Mouse (Mus musculus): ENCODE measurements around the gene Rab40b. TPM values are rescaled to one million over a fixed set of nuclear protein-coding genes. Genes with fewer than 3 reads are reported as not detected.

The Rab40b gene
- total RNA-seq, 1 experiment = not detected

DNA sequence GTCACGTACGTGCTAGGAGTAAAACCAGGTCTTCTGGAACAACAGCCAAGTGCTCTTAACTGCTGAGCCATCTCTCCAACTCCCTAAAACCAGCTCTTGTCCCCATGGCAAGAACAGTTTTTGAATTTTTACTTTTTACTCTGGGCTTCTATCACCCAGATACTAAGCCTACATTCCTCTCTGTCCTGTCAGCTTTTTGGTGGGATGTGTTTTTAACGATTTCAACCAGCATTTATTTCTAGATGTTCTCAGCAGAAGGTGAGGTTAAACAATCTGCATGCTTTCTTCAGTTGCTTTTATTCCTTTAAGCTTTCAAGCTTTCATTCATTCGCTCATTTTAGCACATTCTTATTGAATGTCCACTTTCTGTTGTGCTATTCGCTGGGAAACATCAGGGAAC, 29.9 kb upstream of the Rab40b start:
- no peaks in the 10 kb centered on the region for H3K36me3 ChIP-seq (ENCODE audit: control insufficient read depth, insufficient read depth, low read length, poor library complexity, severe bottlenecking)
- in situ Hi-C loops (cut with MboI; ENCODE audit: low sequenced_read_pairs in 2 of 2, unreplicated experiment in 2 of 2) = no loop called here
- H3K9me3 ChIP-seq (ENCODE audit: control insufficient read depth, insufficient read depth, low read depth, low read length) = no peaks in the 10 kb centered on the region
- TF ChIP-seq HCFC1 (IDR thresholded peaks at IDR 0.05; ENCODE audit: borderline replicate concordance, insufficient read depth, low read length) (no peak), ZNF384 (IDR thresholded peaks at IDR 0.05; ENCODE audit: low read depth, low read length) (no peak), CHD2 (IDR thresholded peaks at IDR 0.05; ENCODE audit: low read depth, low read length) (no peak), ZC3H11A (IDR thresholded peaks at IDR 0.05; ENCODE audit: borderline replicate concordance, low read depth, low read length) (no peak), MAFK (IDR thresholded peaks at IDR 0.05; ENCODE audit: insufficient read depth, low read depth, low read length) (no peak)
- no peak overlapping the region for H3K27ac ChIP-seq (ENCODE audit: insufficient read depth, low read depth, low read length, poor library complexity, severe bottlenecking)
- H3K4me3 ChIP-seq (ENCODE audit: insufficient read depth in 1 of 2, low read depth in 1 of 2, low read length in 2 of 2, poor library complexity in 1 of 2, severe bottlenecking in 1 of 2) = no peak overlapping the region
- no peak overlapping the region for H3K9ac ChIP-seq (ENCODE audit: insufficient read depth, low read depth, low read length, poor library complexity, severe bottlenecking)
- H3K4me1 ChIP-seq (ENCODE audit: control insufficient read depth in 2 of 2, insufficient read depth in 2 of 2, low read length in 2 of 2, poor library complexity in 1 of 2) = peaks cover 0 to 2% of the 10 kb centered on the region in 2 experiments; a peak in 1 of 4 replicates
- no peak for DNase-seq (ENCODE audit: low read depth, low spot score)

GRCm38 (mm10) chr11:121415351-121415750, 27.3 kb upstream of the Rab40b start:
- Histone ChIP-seq H3K36me3 (ENCODE audit: control insufficient read depth, insufficient read depth, low read length, poor library complexity, severe bottlenecking) (no peaks in the 10 kb centered on the region), H3K9ac (ENCODE audit: insufficient read depth, low read depth, low read length, poor library complexity, severe bottlenecking) (no peak overlapping the region), H3K4me3 (ENCODE audit: insufficient read depth in 1 of 2, low read depth in 1 of 2, low read length in 2 of 2, poor library complexity in 1 of 2, severe bottlenecking in 1 of 2) (no peak overlapping the region), H3K27ac (ENCODE audit: insufficient read depth, low read depth, low read length, poor library complexity, severe bottlenecking) (no peak overlapping the region), H3K4me1 (ENCODE audit: control insufficient read depth in 2 of 2, insufficient read depth in 2 of 2, low read length in 2 of 2, poor library complexity in 1 of 2) (no peaks in the 10 kb centered on the region), H3K9me3 (ENCODE audit: control insufficient read depth, insufficient read depth, low read depth, low read length) (no peaks in the 10 kb centered on the region)
- in situ Hi-C loops (cut with MboI; ENCODE audit: low sequenced_read_pairs in 2 of 2, unreplicated experiment in 2 of 2) = no loop called here
- TF ChIP-seq MAFK (IDR thresholded peaks at IDR 0.05; ENCODE audit: insufficient read depth, low read depth, low read length) (no peak), CHD2 (IDR thresholded peaks at IDR 0.05; ENCODE audit: low read depth, low read length) (no peak), ZC3H11A (IDR thresholded peaks at IDR 0.05; ENCODE audit: borderline replicate concordance, low read depth, low read length) (no peak), HCFC1 (IDR thresholded peaks at IDR 0.05; ENCODE audit: borderline replicate concordance, insufficient read depth, low read length) (no peak), ZNF384 (IDR thresholded peaks at IDR 0.05; ENCODE audit: low read depth, low read length) (no peak)
- no peak for DNase-seq (ENCODE audit: low read depth, low spot score)

DNA sequence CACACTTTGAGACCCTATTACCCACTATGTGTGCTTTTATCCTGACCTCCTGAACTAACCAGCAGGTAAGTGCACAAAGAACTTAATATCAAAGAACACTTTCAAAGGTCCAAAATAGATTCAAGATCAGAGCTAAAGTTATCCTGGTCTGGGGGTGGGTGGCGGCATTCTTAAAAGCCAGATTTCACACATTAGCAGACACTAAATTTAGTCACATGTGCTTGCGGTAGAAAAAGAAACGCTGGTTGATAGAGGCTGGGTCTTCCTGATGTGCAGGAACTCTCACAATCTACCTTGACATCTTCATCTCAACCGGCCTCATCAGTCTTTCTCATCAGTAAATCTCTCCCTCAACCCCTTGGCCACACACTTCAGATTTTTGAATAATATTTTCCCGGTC, 26.7 kb upstream of the Rab40b start:
- no peak for DNase-seq (ENCODE audit: low read depth, low spot score)
- Histone ChIP-seq H3K9ac (ENCODE audit: insufficient read depth, low read depth, low read length, poor library complexity, severe bottlenecking) (no peak overlapping the region), H3K9me3 (ENCODE audit: control insufficient read depth, insufficient read depth, low read depth, low read length) (no peaks in the 10 kb centered on the region), H3K4me1 (ENCODE audit: control insufficient read depth in 2 of 2, insufficient read depth in 2 of 2, low read length in 2 of 2, poor library complexity in 1 of 2) (no peaks in the 10 kb centered on the region), H3K4me3 (ENCODE audit: insufficient read depth in 1 of 2, low read depth in 1 of 2, low read length in 2 of 2, poor library complexity in 1 of 2, severe bottlenecking in 1 of 2) (no peak overlapping the region), H3K27ac (ENCODE audit: insufficient read depth, low read depth, low read length, poor library complexity, severe bottlenecking) (no peak overlapping the region), H3K36me3 (ENCODE audit: control insufficient read depth, insufficient read depth, low read length, poor library complexity, severe bottlenecking) (no peaks in the 10 kb centered on the region)
- TF ChIP-seq HCFC1 (IDR thresholded peaks at IDR 0.05; ENCODE audit: borderline replicate concordance, insufficient read depth, low read length) = no peak
- in situ Hi-C loops (cut with MboI; ENCODE audit: low sequenced_read_pairs in 2 of 2, unreplicated experiment in 2 of 2) = no loop called here

DNA sequence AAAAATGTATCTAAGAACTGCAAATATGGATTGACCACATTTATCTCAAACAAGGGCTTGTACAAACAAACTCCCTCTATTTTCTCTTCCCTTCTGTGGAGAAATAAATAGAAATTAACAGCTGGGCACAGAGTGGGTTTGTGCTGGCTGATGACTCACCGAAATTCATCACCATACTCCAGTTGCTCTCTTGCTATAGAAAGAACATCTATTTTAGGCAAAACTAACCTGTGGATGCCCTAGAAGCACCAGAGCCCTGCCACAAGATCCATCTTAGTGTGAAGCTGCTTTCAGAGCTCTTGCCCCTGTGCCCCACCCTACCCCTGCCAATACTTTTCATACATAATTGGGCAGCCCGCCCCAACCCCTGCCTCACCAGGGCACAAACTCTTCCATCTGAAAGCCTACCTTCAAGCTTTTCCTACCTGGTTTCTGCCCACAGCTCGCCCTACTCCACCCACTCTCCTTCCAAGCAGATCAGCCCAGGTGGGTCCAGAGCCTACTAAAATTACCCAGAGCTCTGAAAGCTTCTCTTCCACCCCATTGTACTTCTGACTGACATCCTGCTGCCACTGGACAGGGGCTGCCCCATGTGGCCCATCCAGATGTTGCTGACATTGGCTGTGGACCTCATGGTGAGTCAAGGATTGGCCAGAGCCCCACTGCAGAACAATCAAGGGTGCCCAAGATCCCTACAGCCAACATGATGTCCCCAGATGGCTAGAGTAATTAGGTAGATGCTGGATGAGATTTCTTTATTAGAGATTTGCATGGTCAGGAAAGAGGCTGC, 19.5 kb upstream of the Rab40b start:
- Histone ChIP-seq H3K36me3 (ENCODE audit: control insufficient read depth, insufficient read depth, low read length, poor library complexity, severe bottlenecking) (no peaks in the 10 kb centered on the region), H3K9ac (ENCODE audit: insufficient read depth, low read depth, low read length, poor library complexity, severe bottlenecking) (no peak overlapping the region), H3K4me3 (ENCODE audit: insufficient read depth in 1 of 2, low read depth in 1 of 2, low read length in 2 of 2, poor library complexity in 1 of 2, severe bottlenecking in 1 of 2) (no peak overlapping the region), H3K9me3 (ENCODE audit: control insufficient read depth, insufficient read depth, low read depth, low read length) (no peaks in the 10 kb centered on the region), H3K27ac (ENCODE audit: insufficient read depth, low read depth, low read length, poor library complexity, severe bottlenecking) (no peak overlapping the region), H3K4me1 (ENCODE audit: control insufficient read depth in 2 of 2, insufficient read depth in 2 of 2, low read length in 2 of 2, poor library complexity in 1 of 2) (no peaks in the 10 kb centered on the region)
- TF ChIP-seq HCFC1 (IDR thresholded peaks at IDR 0.05; ENCODE audit: borderline replicate concordance, insufficient read depth, low read length) (no peak), MAFK (IDR thresholded peaks at IDR 0.05; ENCODE audit: insufficient read depth, low read depth, low read length) (no peak), ZC3H11A (IDR thresholded peaks at IDR 0.05; ENCODE audit: borderline replicate concordance, low read depth, low read length) (no peak), ZNF384 (IDR thresholded peaks at IDR 0.05; ENCODE audit: low read depth, low read length) (no peak), CHD2 (IDR thresholded peaks at IDR 0.05; ENCODE audit: low read depth, low read length) (no peak)
- in situ Hi-C loops (cut with MboI; ENCODE audit: low sequenced_read_pairs in 2 of 2, unreplicated experiment in 2 of 2) = no loop called here
- DNase-seq (ENCODE audit: low read depth, low spot score) = no peak

DNA sequence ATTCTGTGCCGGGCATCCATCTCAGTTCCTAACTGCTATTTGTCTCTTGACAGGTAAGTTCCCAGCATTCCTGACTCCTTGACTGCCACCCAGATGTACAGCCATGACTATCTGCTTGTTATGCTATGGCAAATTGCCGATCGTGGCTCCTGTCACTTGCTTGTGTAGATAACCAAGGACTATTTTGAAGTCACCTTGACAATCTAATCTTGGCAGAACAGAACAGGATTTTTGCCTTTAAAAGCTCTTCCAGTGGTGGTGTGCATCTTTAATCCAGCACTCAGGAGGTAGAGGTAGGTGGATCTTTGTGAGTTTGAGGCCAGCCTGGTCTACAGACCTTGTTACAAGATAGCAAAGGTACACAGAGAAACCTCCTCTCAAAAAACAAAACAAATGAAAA, 4.4 kb upstream of the Rab40b start:
- no peak overlapping the region for H3K27ac ChIP-seq (ENCODE audit: insufficient read depth, low read depth, low read length, poor library complexity, severe bottlenecking)
- H3K36me3 ChIP-seq (ENCODE audit: control insufficient read depth, insufficient read depth, low read length, poor library complexity, severe bottlenecking) = no peaks in the 10 kb centered on the region
- peaks cover 0 to 3% of the 10 kb centered on the region in 2 experiments; a peak in 1 of 4 replicates for H3K4me1 ChIP-seq (ENCODE audit: control insufficient read depth in 2 of 2, insufficient read depth in 2 of 2, low read length in 2 of 2, poor library complexity in 1 of 2)
- DNase-seq (ENCODE audit: low read depth, low spot score) = no peak
- in situ Hi-C loops (cut with MboI; ENCODE audit: low sequenced_read_pairs in 2 of 2, unreplicated experiment in 2 of 2) = no loop called here
- no peak overlapping the region for H3K9ac ChIP-seq (ENCODE audit: insufficient read depth, low read depth, low read length, poor library complexity, severe bottlenecking)
- no peak for TF ChIP-seq ZNF384 (IDR thresholded peaks at IDR 0.05; ENCODE audit: low read depth, low read length)
- no peak overlapping the region for H3K4me3 ChIP-seq (ENCODE audit: insufficient read depth in 1 of 2, low read depth in 1 of 2, low read length in 2 of 2, poor library complexity in 1 of 2, severe bottlenecking in 1 of 2)
- H3K9me3 ChIP-seq (ENCODE audit: control insufficient read depth, insufficient read depth, low read depth, low read length) = no peaks in the 10 kb centered on the region

Measured in ES-E14 (cell line).